Mouse (Mus musculus) gastrocnemius, adult 8-10 months (tissue): ENCODE measurements around the gene Arid3a. TPM values are rescaled to one million over a fixed set of nuclear protein-coding genes. Genes with fewer than 3 reads are reported as not detected.
"Not testable (repeated sequence)": the region's sequence is repeated elsewhere in the genome, so short reads cannot be mapped to it uniquely, and the experiment has no call there.

Source experiments
- DNase-seq, 2 experiments: peaks; one replicate each; pipeline ENCODE4 v3.0.0; 2022; ENCODE audit warnings: low spot score in 2 of 2
- total RNA-seq, 4 experiments: library from RNA; stranded (reverse); gene quantifications; 2 replicates each; pipeline ENCODE4 v1.2.4; 2022

The Arid3a gene
- total RNA-seq: 1 to 10 TPM; 1.5 to 2.3 (median 2.1) TPM

- DNase-seq: peak; percentile 70 to 81
These were observed at the start of gene Arid3a for GRCm38 (mm10) chr10:79926491-79927323. Arid3a (plus strand) TSS chr10:79927043.

- DNase-seq: no peak
These were observed 49.7 kb upstream of the Arid3a start for GRCm38 (mm10) chr10:79877174-79877573.

- peak; percentile 48 to 61 for DNase-seq
These were observed 49.1 kb upstream of the Arid3a start for GRCm38 (mm10) chr10:79877757-79878156.

GRCm38 (mm10) chr10:79879527-79879926 is 47.3 kb upstream of the Arid3a start:
- DNase-seq: no peak

GRCm38 (mm10) chr10:79880721-79881120 is 46.1 kb upstream of the Arid3a start:
- DNase-seq: no peak

- no peak for DNase-seq
These were observed 44.9 kb upstream of the Arid3a start for GRCm38 (mm10) chr10:79881981-79882380.

- DNase-seq: peak; percentile 62 to 76
These were observed 43.4 kb upstream of the Arid3a start for GRCm38 (mm10) chr10:79883297-79884084.

GRCm38 (mm10) chr10:79884446-79884845 is 42.4 kb upstream of the Arid3a start:
- DNase-seq: peak; percentile 53 to 80

- DNase-seq: not testable (repeated sequence)
These were observed 41.9 kb upstream of the Arid3a start for GRCm38 (mm10) chr10:79884938-79885337.

- DNase-seq: no peak
These were observed 40.8 kb upstream of the Arid3a start, which contains the start of gene Elane for GRCm38 (mm10) chr10:79886054-79886453. Elane (plus strand) TSS chr10:79886247.

GRCm38 (mm10) chr10:79886611-79887010 is 40.2 kb upstream of the Arid3a start:
- DNase-seq: no peak

GRCm38 (mm10) chr10:79889386-79889785 is 37.5 kb upstream of the Arid3a start:
- DNase-seq: no peak

- DNase-seq: no peak
These were observed 36.2 kb upstream of the Arid3a start, which contains the start of gene Cfd for GRCm38 (mm10) chr10:79890670-79891069. Cfd (plus strand) TSS chr10:79890853.

GRCm38 (mm10) chr10:79892451-79893118 is 34.3 kb upstream of the Arid3a start:
- peak; percentile 56 to 69 for DNase-seq

GRCm38 (mm10) chr10:79896306-79896705 is 30.5 kb upstream of the Arid3a start:
- DNase-seq: no peak

- no peak for DNase-seq
These were observed 30.0 kb upstream of the Arid3a start for GRCm38 (mm10) chr10:79896814-79897213.

- no peak for DNase-seq
These were observed 29.3 kb upstream of the Arid3a start for GRCm38 (mm10) chr10:79897316-79898245.

- no peak for DNase-seq
These were observed 25.9 kb upstream of the Arid3a start for GRCm38 (mm10) chr10:79900951-79901410.

- no peak for DNase-seq
These were observed 20.1 kb upstream of the Arid3a start for GRCm38 (mm10) chr10:79906712-79907111.

GRCm38 (mm10) chr10:79907415-79907814 is 19.4 kb upstream of the Arid3a start:
- DNase-seq: no peak
